Mouse (Mus musculus) CH12.LX (cell line): ENCODE data around the gene Ppef1. TPM values are rescaled to one million over a fixed set of nuclear protein-coding genes. Genes with fewer than 3 reads are reported as not detected.
A peak's percentile ranks its signal among the peaks of the same experiment; 100 is the strongest.

Experiments
- DNase-seq: peaks from one replicate; pipeline ENCODE4 v3.0.0-alpha.2; 2013; ENCODE audit errors: extremely low read depth
- H3K27ac ChIP-seq: 2 replicates; pipeline ENCODE4 v1.5.1; 2012; ENCODE audit warnings: low read depth, mild to moderate bottlenecking, control low read depth, moderate library complexity; ENCODE audit not compliant: insufficient read depth
- H3K27me3 ChIP-seq: replicated peaks from 2 replicates; pipeline ENCODE3; 2012; ENCODE audit warnings: inconsistent platforms
- H3K36me3 ChIP-seq, 2 experiments: replicated peaks in 1 of 2; 2 replicates each; pipeline versions ENCODE3 to v1.6.1; 2012; ENCODE audit warnings: inconsistent platforms in 1 of 2, low read length in 1 of 2, mild to moderate bottlenecking in 1 of 2, mixed read lengths in 1 of 2, moderate library complexity in 1 of 2; ENCODE audit not compliant: control insufficient read depth in 1 of 2, insufficient read depth in 1 of 2
- H3K4me1 ChIP-seq, 2 experiments: 2 replicates each; pipeline ENCODE4 v1.6.1; 2012; ENCODE audit warnings: inconsistent platforms in 1 of 2, moderate library complexity in 1 of 2; ENCODE audit not compliant: insufficient read depth in 2 of 2, control insufficient read depth in 1 of 2
- H3K4me2 ChIP-seq: 2 replicates; pipeline ENCODE4 v1.6.1; 2012; ENCODE audit warnings: low read depth, mild to moderate bottlenecking, control low read depth; ENCODE audit not compliant: poor library complexity, insufficient read depth, severe bottlenecking
- H3K4me3 ChIP-seq, 3 experiments: fragments of 150-350 bp in 1 of 3; sonication (generic) in 1 of 3; replicated peaks in 1 of 3; 2 replicates each; pipeline versions ENCODE3 to v1.5.1; 2011 to 2012; ENCODE audit warnings: low read depth in 2 of 3, low read length in 2 of 3, mild to moderate bottlenecking in 2 of 3, moderate library complexity in 2 of 3, control low read depth in 1 of 3, improper control_type of control experiment in 1 of 3, inconsistent platforms in 1 of 3, mixed read lengths in 1 of 3; ENCODE audit not compliant: poor library complexity in 1 of 3
- H3K79me2 ChIP-seq: replicated peaks from 2 replicates; pipeline ENCODE4 v1.6.1; 2012; ENCODE audit warnings: mild to moderate bottlenecking, moderate library complexity; ENCODE audit not compliant: control insufficient read depth, poor library complexity, insufficient read depth, severe bottlenecking; ENCODE audit errors: extremely low read depth
- H3K9ac ChIP-seq: 2 replicates; pipeline ENCODE4 v1.6.1; 2012; ENCODE audit warnings: low read depth, mild to moderate bottlenecking, control low read depth, moderate library complexity; ENCODE audit not compliant: insufficient read depth
- H3K9me3 ChIP-seq: replicated peaks from 2 replicates; pipeline ENCODE3; 2012; ENCODE audit warnings: low read length, inconsistent platforms, mixed read lengths
- CHD2 ChIP-seq: IDR thresholded peaks from 2 replicates; pipeline ENCODE4 v1.6.1; 2011; ENCODE audit warnings: low read length, improper control_type of control experiment
- EP300 ChIP-seq: IDR thresholded peaks from 2 replicates; pipeline ENCODE4 v1.6.1; 2011; ENCODE audit warnings: low read length, improper control_type of control experiment
- ETS1 ChIP-seq: conservative IDR thresholded peaks from 2 replicates; pipeline ENCODE4 v1.6.1; 2012; ENCODE audit warnings: low read depth, mild to moderate bottlenecking, inconsistent platforms, low read length, improper control_type of control experiment, moderate library complexity
- JUN ChIP-seq: IDR thresholded peaks from 2 replicates; pipeline ENCODE4 v1.6.1; 2011; ENCODE audit warnings: low read depth, mild to moderate bottlenecking, low read length, improper control_type of control experiment, moderate library complexity; ENCODE audit not compliant: insufficient read depth
- JUND ChIP-seq: conservative IDR thresholded peaks from 2 replicates; pipeline ENCODE4 v1.6.1; 2011; ENCODE audit warnings: low read depth, low read length, improper control_type of control experiment
- MAFK ChIP-seq: IDR thresholded peaks from 2 replicates; pipeline ENCODE4 v1.6.1; 2011; ENCODE audit warnings: low read length, improper control_type of control experiment; ENCODE audit not compliant: insufficient replicate concordance
- MEF2A ChIP-seq: IDR thresholded peaks from 2 replicates; pipeline ENCODE4 v1.6.1; 2014; ENCODE audit warnings: low read depth, mild to moderate bottlenecking, inconsistent platforms, low read length, improper control_type of control experiment, borderline replicate concordance
- MXI1 ChIP-seq: IDR thresholded peaks from 2 replicates; pipeline ENCODE4 v1.6.1; 2011; ENCODE audit warnings: mild to moderate bottlenecking, low read depth, low read length, improper control_type of control experiment
- NELFE ChIP-seq: IDR thresholded peaks from 2 replicates; pipeline ENCODE4 v1.6.1; 2011; ENCODE audit warnings: low read depth, low read length, improper control_type of control experiment
- POLR2A ChIP-seq: IDR thresholded peaks from 2 replicates; pipeline ENCODE4 v1.6.1; 2011; ENCODE audit warnings: low read depth, mild to moderate bottlenecking, improper control_type of control experiment, low read length
- SIN3A ChIP-seq: IDR thresholded peaks from 2 replicates; pipeline ENCODE4 v1.6.1; 2012; ENCODE audit warnings: low read length, improper control_type of control experiment, inconsistent platforms
- TCF12 ChIP-seq: IDR thresholded peaks from 2 replicates; pipeline ENCODE4 v1.6.1; 2014; ENCODE audit warnings: low read depth, mild to moderate bottlenecking, inconsistent platforms, low read length, improper control_type of control experiment
- UBTF ChIP-seq: IDR thresholded peaks from 2 replicates; pipeline ENCODE4 v1.6.1; 2012; ENCODE audit warnings: low read depth, mild to moderate bottlenecking, inconsistent platforms, low read length, improper control_type of control experiment, moderate library complexity
- USF1 ChIP-seq: IDR thresholded peaks from 2 replicates; pipeline ENCODE4 v1.6.1; 2014; ENCODE audit warnings: low read depth, mild to moderate bottlenecking, inconsistent platforms, low read length, improper control_type of control experiment
- ZKSCAN1 ChIP-seq: IDR thresholded peaks from 2 replicates; pipeline ENCODE4 v1.6.1; 2012; ENCODE audit warnings: low read depth, inconsistent platforms, low read length, improper control_type of control experiment, borderline replicate concordance
- ZMIZ1 ChIP-seq: IDR thresholded peaks from 2 replicates; pipeline ENCODE4 v1.6.1; 2012; ENCODE audit warnings: low read depth, mild to moderate bottlenecking, inconsistent platforms, low read length, improper control_type of control experiment
- dilution Hi-C: fragments of 300-500 bp; cut with MboI; formaldehyde crosslinking; loops from 2 replicates; pipeline ENCODE4 v1.14.3; 2020; ENCODE audit warnings: low sequenced_read_pairs; ENCODE audit not compliant: extremely low pct_unique_long_range_greater_than_20kb, extremely low pct_ligation_motif_present
- in situ Hi-C: fragments of 300-500 bp; cut with MboI; formaldehyde crosslinking; loops from 3 replicates; pipeline ENCODE4 v1.14.3; 2019; ENCODE audit warnings: low sequenced_read_pairs, low pct_ligation_motif_present, low pct_unique_long_range_greater_than_20kb, mixed read lengths
- polyA plus RNA-seq: library from polyadenylated mRNA; unstranded; fragments of >175 nt; gene quantifications from 2 replicates; pipeline ENCODE4 v1.2.1, GENCODE M21; 2012; ENCODE audit warnings: low read depth; ENCODE audit not compliant: insufficient read length
- total RNA-seq, 2 experiments: library from RNA; depleted of rRNA; stranded (reverse); fragments of 300-350 nt in 1 of 2; fragments of >200 nt in 1 of 2; gene quantifications; 2 replicates each; pipeline ENCODE4 v1.2.3; 2012 to 2014

The Ppef1 gene
- total and polyA plus RNA-seq, 3 experiments: 0.34 to 2.8 (median 1.5) TPM

GRCm38 (mm10) chrX:160603981-160604541 lies 131.5 kb downstream of the Ppef1 start:
- DNase-seq: peak; percentile 40
- dilution Hi-C loops: no loop called here
- H3K4me2 ChIP-seq: peak overlapping the region; percentile 50
- H3K27ac ChIP-seq: no peak overlapping the region
- no peak overlapping the region for H3K4me3 ChIP-seq
- no peaks in the 10 kb centered on the region for H3K27me3 ChIP-seq
- H3K9ac ChIP-seq: no peak overlapping the region
- no peak for TF ChIP-seq MXI1
- TF ChIP-seq ZKSCAN1: no peak
- no peak for TF ChIP-seq SIN3A
- peak; percentile 57 for TF ChIP-seq ETS1
- TF ChIP-seq MEF2A: peak; percentile 66; the same call in 1 of the 2 replicates
- TF ChIP-seq ZMIZ1: no peak
- TF ChIP-seq POLR2A: no peak
- no peak for TF ChIP-seq TCF12
- peak; percentile 25; the same call in 1 of the 2 replicates for TF ChIP-seq EP300
- no peak for TF ChIP-seq CHD2
- TF ChIP-seq JUN: peak; percentile 15; the same call in 1 of the 2 replicates
- TF ChIP-seq NELFE: no peak
- H3K4me1 ChIP-seq: peaks cover 19 to 46% of the 10 kb centered on the region in 2 experiments; a peak in 3 of 4 replicates
- no peaks in the 10 kb centered on the region for H3K9me3 ChIP-seq
- H3K36me3 ChIP-seq: no peaks in the 10 kb centered on the region
- H3K79me2 ChIP-seq: no peaks in the 10 kb centered on the region
- in situ Hi-C loops: no loop called here

DNA sequence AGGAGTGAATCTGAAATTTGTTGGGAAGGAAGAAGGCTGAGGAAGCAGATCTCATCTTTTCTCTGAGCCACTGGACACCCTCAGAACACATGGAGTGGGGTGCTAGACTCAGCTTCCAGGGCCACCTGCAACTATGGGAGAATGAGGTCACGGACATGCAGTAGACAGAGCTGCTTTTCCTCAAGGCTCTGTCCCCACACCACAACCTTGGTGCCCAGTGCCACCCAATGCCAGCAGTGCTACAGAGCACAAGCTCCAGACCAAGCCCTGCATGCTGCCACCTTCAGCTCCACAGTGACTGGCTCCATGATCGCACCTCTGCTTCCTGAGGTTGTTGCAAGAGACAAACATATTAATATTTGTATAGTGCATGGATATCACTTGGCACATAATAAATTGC lies 132.2 kb downstream of the Ppef1 start:
- H3K27me3 ChIP-seq: no peaks in the 10 kb centered on the region
- H3K4me2 ChIP-seq: no peak overlapping the region
- H3K36me3 ChIP-seq: no peaks in the 10 kb centered on the region
- no peaks in the 10 kb centered on the region for H3K9me3 ChIP-seq
- dilution Hi-C loops (no loop called here), in situ Hi-C loops (no loop called here)
- H3K27ac ChIP-seq: no peak overlapping the region
- H3K4me1 ChIP-seq: peaks cover 24 to 54% of the 10 kb centered on the region in 2 experiments; a peak in 3 of 4 replicates
- DNase-seq: no peak
- no peaks in the 10 kb centered on the region for H3K79me2 ChIP-seq
- no peak overlapping the region for H3K9ac ChIP-seq
- no peak overlapping the region for H3K4me3 ChIP-seq
- no peak for TF ChIP-seq JUND
- no peak for TF ChIP-seq UBTF
- TF ChIP-seq MAFK: no peak
- no peak for TF ChIP-seq USF1
- no peak for TF ChIP-seq MXI1
- TF ChIP-seq ZKSCAN1: no peak
